Mouse (Mus musculus) kidney, postnatal 0 days (tissue): ENCODE measurements at regions not wholly inside any gene's neighbourhood (a gene's known extent, or its start where the extent isn't known, plus 50 kb on each side); places are given as distances from the start of the nearest gene placed in this dataset.

ENCODE experiments used
- ATAC-seq: fragments of 200-750 bp; cut with Nextera tagmentation; replicated peaks from 2 replicates; pipeline ENCODE4 v1.8.0; 2017; ENCODE audit warnings: low read depth, moderate number of reproducible peaks, moderate TSS enrichment, moderate library complexity; ENCODE audit not compliant: low FRiP score
- DNase-seq: peaks from one replicate; pipeline ENCODE4 v3.0.0-alpha.2; 2016; ENCODE audit warnings: low spot score
- H3K27ac ChIP-seq: fragments of 300-500 bp; sonication (generic); 2 replicates; pipeline ENCODE4 v1.5.1; 2014; ENCODE audit warnings: mild to moderate bottlenecking
- H3K27me3 ChIP-seq: fragments of 300-500 bp; sonication (generic); 2 replicates; pipeline ENCODE4 v1.6.1; 2014; ENCODE audit warnings: low read length, mixed read lengths; ENCODE audit not compliant: insufficient read depth
- H3K36me3 ChIP-seq: fragments of 300-500 bp; sonication (generic); 2 replicates; pipeline ENCODE4 v1.6.1; 2014; ENCODE audit warnings: low read length, mixed read lengths; ENCODE audit not compliant: insufficient read depth
- H3K4me1 ChIP-seq: fragments of 300-500 bp; sonication (generic); replicated peaks from 2 replicates; pipeline ENCODE4 v1.6.1; 2014; ENCODE audit warnings: antibody characterized with exemption, low read length, mixed read lengths; ENCODE audit not compliant: insufficient read depth
- H3K4me2 ChIP-seq: fragments of 300-500 bp; sonication (generic); 2 replicates; pipeline ENCODE4 v1.6.1; 2014; ENCODE audit warnings: mild to moderate bottlenecking, low read length, moderate library complexity, mixed read lengths
- H3K4me3 ChIP-seq: fragments of 300-500 bp; sonication (generic); replicated peaks from 2 replicates; pipeline ENCODE4 v1.5.1; 2014; ENCODE audit warnings: low read depth, low read length
- H3K9ac ChIP-seq: fragments of 300-500 bp; sonication (generic); 2 replicates; pipeline ENCODE4 v1.6.1; 2014; ENCODE audit warnings: low read depth, low read length
- H3K9me3 ChIP-seq: fragments of 300-500 bp; sonication (generic); replicated peaks from 2 replicates; pipeline ENCODE4 v1.6.1; 2016; ENCODE audit warnings: low read length, inconsistent platforms, mixed read lengths
- CTCF ChIP-seq: IDR thresholded peaks from 2 replicates; pipeline ENCODE4 v1.5.1; 2016; ENCODE audit warnings: antibody characterized with exemption, low read depth, mild to moderate bottlenecking, moderate library complexity
- WGBS: fragments of 180-500 bp; shearing (Covaris S2); extraction: QIAGEN DNeasy Blood & Tissue Kit; methylation state at CpG from one replicate; pipeline ENCODE4 v1.1.7; 2014; 5-methylcytosine and 5-hydroxymethylcytosine counted together

- WGBS: 76% methylated on average over 6 of the region's 6 CpGs
- DNase-seq (no peak), ATAC-seq (no peak)
- Histone ChIP-seq H3K36me3 (no peaks in the 10 kb centered on the region), H3K4me3 (no peak overlapping the region), H3K4me2 (no peak overlapping the region), H3K4me1 (no peaks in the 10 kb centered on the region), H3K9me3 (no peaks in the 10 kb centered on the region), H3K9ac (no peak overlapping the region), H3K27me3 (no peaks in the 10 kb centered on the region), H3K27ac (no peak overlapping the region)
- TF ChIP-seq CTCF: no peak
These were observed 362.8 kb downstream of the Lmo7 start for GRCm38 (mm10) chr14:102092557-102092956.

GRCm38 (mm10) chr14:102048932-102049331 is 319.2 kb downstream of the Lmo7 start:
- no peak for ATAC-seq
- H3K27ac ChIP-seq: no peak overlapping the region
- no peak overlapping the region for H3K4me3 ChIP-seq
- WGBS: 13% methylated on average over 3 of the region's 3 CpGs
- no peaks in the 10 kb centered on the region for H3K36me3 ChIP-seq
- no peaks in the 10 kb centered on the region for H3K27me3 ChIP-seq
- no peak overlapping the region for H3K4me2 ChIP-seq
- no peaks in the 10 kb centered on the region for H3K4me1 ChIP-seq
- DNase-seq: no peak
- H3K9me3 ChIP-seq: no peaks in the 10 kb centered on the region
- no peak for TF ChIP-seq CTCF
- no peak overlapping the region for H3K9ac ChIP-seq

- ATAC-seq (no peak), DNase-seq (no peak)
- 65% methylated on average over 2 of the region's 3 CpGs for WGBS
These were observed 318.7 kb downstream of the Lmo7 start for GRCm38 (mm10) chr14:102048485-102048884.

DNA sequence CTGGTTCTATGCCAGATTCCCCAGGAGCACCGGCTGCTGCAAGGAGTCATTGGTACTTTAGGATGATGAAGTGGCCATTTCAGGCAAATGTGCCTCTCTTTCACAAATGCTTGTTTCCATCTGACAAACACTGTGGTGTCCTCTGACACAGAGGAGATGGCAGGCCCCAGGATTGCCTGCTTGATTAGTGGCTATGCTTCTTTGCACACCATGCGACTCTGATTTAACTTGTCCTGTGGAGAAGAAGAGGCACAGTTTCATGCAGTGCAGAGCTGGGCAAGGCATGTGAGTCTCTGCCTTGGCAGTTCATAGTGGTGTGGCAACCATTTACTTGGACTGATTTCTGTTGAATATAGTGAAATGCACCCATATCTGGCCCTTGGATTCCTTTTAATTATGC is 308.4 kb downstream of the Lmo7 start:
- Histone ChIP-seq H3K27ac (no peak overlapping the region), H3K9ac (no peak overlapping the region), H3K4me1 (no peaks in the 10 kb centered on the region), H3K9me3 (no peaks in the 10 kb centered on the region), H3K4me2 (no peak overlapping the region), H3K36me3 (no peaks in the 10 kb centered on the region), H3K27me3 (no peaks in the 10 kb centered on the region), H3K4me3 (no peak overlapping the region)
- no peak for TF ChIP-seq CTCF
- DNase-seq: no peak
- ATAC-seq: no peak
- WGBS: 76% methylated on average over 2 of the region's 2 CpGs

More at GRCm38 (mm10) chr14:102048485-102048884, 318.7 kb downstream of the Lmo7 start:
- no peaks in the 10 kb centered on the region for H3K36me3 ChIP-seq
- no peaks in the 10 kb centered on the region for H3K27me3 ChIP-seq
- H3K9ac ChIP-seq: no peak overlapping the region
- no peak overlapping the region for H3K4me2 ChIP-seq
- TF ChIP-seq CTCF: no peak
- no peaks in the 10 kb centered on the region for H3K4me1 ChIP-seq
- H3K27ac ChIP-seq: no peak overlapping the region
- H3K9me3 ChIP-seq: no peaks in the 10 kb centered on the region
- no peak overlapping the region for H3K4me3 ChIP-seq

DNA sequence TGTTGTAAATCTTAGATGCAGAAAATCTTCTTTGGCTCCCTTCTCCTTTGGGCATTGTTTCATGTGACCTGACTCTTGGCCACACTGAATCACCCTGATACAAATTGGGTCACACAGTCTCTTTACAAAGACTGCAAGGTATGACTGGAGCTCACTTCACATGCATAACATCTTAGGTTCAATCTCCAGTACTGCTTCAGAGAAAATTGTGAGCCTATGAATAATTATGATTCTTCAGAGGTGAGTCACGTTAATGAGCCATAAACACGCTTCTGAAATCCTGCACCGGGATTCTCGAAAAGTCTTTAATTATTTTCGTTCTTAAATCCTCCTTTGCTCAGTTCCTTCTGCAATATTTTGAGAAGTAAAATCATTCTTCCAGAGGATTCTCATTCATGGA is 307.7 kb downstream of the Lmo7 start:
- Histone ChIP-seq H3K4me1 (no peaks in the 10 kb centered on the region), H3K36me3 (no peaks in the 10 kb centered on the region), H3K9ac (no peak overlapping the region), H3K27ac (no peak overlapping the region), H3K27me3 (no peaks in the 10 kb centered on the region), H3K9me3 (no peaks in the 10 kb centered on the region), H3K4me2 (no peak overlapping the region), H3K4me3 (no peak overlapping the region)
- 81% methylated on average over 5 of the region's 5 CpGs for WGBS
- TF ChIP-seq CTCF: no peak
- ATAC-seq: no peak
- no peak for DNase-seq

DNA sequence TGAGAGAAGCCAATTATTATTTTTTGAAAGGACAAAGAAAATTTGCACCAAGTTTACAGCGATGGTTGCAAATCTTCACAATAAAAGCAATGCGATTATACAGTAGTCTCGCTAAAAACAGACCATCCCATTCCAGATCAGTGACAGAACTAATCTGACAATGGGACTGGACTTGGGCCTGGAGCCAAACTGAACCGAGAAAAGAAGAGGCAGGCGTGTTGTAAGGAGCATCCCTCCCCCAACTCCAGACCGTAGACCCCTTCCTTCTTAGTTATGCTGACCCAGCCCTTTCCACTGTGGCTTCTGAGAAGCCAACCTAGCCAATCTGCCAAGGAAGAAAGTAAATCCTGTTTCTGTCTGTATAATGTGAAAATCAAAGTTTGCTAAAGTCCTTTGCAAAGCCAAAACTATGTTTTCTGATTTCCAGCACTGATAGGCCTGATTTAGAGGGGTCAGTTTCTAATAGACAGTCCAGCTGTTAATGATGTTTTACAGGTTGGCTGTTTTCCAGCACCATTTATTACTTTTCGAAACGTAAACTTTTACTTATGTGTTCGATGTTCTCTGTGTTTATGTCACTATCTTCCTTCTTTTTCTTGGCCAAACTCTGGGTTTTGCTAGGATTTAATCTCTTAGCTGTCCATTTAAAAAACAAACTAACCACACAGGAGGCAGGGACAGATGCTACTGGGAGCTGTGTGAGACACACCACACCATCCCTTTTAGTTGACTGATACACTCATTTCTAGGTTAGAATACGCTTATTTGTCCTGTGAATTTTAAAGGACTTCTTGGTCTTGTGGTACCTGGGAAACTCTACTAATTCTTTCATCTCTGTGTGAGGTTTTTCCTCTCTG is 301.5 kb downstream of the Lmo7 start:
- no peak for ATAC-seq
- DNase-seq: peak; percentile 66
- WGBS: 48% methylated on average over 10 of the region's 10 CpGs
- Histone ChIP-seq H3K9me3 (no peaks in the 10 kb centered on the region), H3K4me2 (no peak overlapping the region), H3K36me3 (no peaks in the 10 kb centered on the region), H3K4me1 (no peaks in the 10 kb centered on the region), H3K27ac (no peak overlapping the region), H3K9ac (no peak overlapping the region), H3K27me3 (no peaks in the 10 kb centered on the region), H3K4me3 (no peak overlapping the region)
- TF ChIP-seq CTCF: no peak
